Mouse (Mus musculus) granulocyte monocyte progenitor cell, adult 5-6 weeks (primary cell): Measurements from ENCODE around the gene Adcy5. TPM values are rescaled to one million over a fixed set of nuclear protein-coding genes. Genes with fewer than 3 reads are reported as not detected.

Experiments used
- ATAC-seq: replicated peaks from 2 replicates; pipeline ENCODE4 v1.8.0; 2016; ENCODE audit warnings: mild to moderate bottlenecking, moderate TSS enrichment, inconsistent platforms; ENCODE audit not compliant: poor library complexity, severe bottlenecking
- total RNA-seq, 2 experiments: library from RNA; stranded (forward) in 1 of 2; stranded (reverse) in 1 of 2; fragments of 200-712, 200-1000 nt in 1 of 2; fragments of >200 nt in 1 of 2; fragmentation: Nextera tagmentation in 1 of 2; gene quantifications; 2 replicates each; pipeline ENCODE4 v1.2.3; 2014 to 2017

Gene Adcy5
- total RNA-seq, 2 experiments from 2014 or later, result not detected

DNA sequence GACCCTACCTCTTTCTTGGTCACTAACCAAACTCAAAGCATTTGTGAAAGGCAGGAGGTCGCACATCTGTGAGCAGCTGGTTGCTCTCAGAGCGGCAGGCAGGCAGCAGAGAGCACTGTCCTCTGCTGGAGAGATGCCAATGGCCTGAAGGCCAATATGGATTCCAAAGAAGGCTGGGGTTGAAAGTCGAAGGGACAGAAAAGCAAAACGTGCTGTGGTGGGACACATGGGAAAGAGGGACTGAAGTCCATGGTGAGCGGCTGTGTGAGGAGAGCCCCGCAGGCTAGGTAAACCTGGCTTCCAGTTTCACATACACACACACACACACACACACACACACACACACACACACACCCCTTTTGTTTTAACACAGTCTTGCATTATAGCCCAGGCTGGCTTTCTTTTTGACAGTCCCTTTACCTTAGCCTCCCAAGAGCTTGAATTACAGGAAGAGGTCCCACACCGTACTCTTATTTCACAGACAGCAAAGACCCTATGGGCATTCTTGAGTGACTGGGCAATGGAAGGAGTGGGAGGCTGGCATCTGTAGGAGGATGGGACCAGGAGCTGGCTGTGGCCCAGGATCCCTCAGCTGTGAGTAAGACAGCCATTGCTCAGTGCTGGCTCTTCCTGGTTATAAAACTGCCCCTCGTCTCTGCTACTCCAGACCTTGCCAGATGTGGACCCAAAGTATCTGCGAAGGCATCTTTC is 45.9 kb downstream of the Adcy5 start:
- no peak for ATAC-seq

GRCm38 (mm10) chr16:35201281-35201680 is 46.6 kb downstream of the Adcy5 start:
- no peak for ATAC-seq

- ATAC-seq, result no peak
Observed at GRCm38 (mm10) chr16:35203511-35203910, 48.8 kb downstream of the Adcy5 start.

- no peak for ATAC-seq
Observed at GRCm38 (mm10) chr16:35205681-35206080, 51.0 kb downstream of the Adcy5 start.

DNA sequence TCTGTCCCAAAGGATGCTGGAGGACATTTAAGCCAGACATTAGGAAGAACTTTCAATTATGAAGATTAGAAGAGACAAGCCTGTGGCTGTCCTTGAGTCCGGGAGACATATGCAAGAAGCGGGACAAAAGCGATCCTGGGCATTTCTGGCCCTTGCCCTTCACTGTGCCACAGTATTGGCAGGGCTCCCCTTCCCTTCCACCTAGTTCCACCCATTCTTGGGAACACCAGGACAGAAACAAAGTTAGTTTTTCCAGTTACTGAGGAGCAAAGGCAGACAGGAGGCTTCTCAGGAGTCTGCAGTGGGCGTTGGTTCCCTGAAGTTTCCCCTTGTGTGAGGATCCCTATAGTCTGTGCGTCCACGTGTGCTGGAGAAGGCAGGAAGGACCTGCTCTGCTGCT is 51.7 kb downstream of the Adcy5 start:
- no peak for ATAC-seq

- ATAC-seq, result no peak
Observed at GRCm38 (mm10) chr16:35208796-35209195, 54.1 kb downstream of the Adcy5 start.

GRCm38 (mm10) chr16:35209753-35210152 is 55.1 kb downstream of the Adcy5 start:
- no peak for ATAC-seq

- ATAC-seq, result no peak
Observed at GRCm38 (mm10) chr16:35215047-35215446, 60.4 kb downstream of the Adcy5 start.

DNA sequence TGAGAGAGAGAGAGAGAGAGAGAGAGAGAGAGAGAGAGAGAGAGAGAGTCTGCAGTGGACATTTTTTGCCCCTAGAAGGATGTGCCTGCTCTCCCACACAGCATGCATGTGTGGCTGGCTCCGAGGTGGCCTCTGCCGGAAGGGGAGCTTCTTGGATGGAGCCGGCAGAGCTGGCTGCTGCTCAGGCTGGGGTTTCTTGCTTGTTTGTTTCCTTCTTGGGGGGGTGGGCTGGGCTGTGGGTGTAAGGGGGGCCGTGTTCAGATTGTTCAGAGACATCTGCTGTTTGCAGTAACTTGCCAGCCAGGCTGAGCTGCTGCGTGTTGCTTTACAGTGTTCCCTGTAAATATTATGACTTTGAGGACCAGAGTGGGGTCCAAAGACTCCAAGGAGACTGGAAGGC is 60.8 kb downstream of the Adcy5 start:
- ATAC-seq, result no peak

DNA sequence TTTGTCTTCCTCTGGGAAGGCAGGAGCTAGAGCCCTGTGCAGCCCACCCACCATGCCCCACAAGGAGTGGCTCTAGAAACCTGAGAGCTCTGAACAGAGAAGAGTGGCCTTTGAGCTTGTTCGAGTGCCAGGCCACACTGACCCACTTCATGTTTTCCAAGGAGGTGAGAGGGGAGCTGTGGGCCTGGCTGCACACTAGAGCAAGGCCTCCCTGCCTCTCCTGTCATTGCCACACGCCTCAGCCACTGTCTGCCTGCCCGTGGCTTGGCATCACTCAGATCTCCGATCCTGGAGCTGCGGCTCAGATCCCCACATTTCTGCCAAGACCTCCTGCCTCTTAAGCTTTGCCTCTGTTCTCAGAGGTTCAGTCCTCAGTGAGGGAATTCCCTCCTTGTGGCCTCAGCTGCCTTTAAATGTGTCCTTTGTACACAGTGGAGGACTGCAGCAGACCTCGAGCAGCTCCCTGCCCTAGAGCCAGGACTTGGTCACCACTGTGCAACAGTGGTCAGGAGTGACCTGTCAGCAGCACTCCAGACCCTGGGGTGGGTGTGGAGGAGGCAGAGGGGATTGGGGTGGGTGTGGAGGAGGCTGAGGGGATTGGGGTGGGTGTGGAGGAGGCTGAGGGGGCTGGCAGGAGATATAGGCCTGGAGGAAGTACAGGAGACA is 62.3 kb downstream of the Adcy5 start:
- no peak for ATAC-seq

DNA sequence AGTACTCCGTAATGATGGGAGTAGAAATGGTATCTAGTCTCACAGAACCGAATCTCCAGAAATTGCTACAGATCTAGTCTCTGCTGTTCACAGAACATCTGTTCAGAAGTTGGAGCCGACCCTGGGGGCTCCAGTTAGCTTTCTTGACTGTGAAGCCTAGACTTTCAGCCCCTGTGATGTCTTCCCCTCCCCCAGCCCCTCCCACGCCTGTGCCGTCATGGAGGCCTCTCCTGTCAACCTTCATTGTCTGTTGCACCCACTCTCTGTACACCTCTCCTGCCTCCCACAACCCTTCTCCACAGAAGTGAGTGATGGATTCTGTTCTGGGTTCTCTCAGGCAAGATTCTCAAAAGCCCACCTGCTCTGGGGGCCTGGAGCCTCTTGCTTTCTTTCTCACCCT is 65.7 kb downstream of the Adcy5 start:
- no peak for ATAC-seq

- ATAC-seq, result no peak
Observed at GRCm38 (mm10) chr16:35221581-35221980, 66.9 kb downstream of the Adcy5 start.

GRCm38 (mm10) chr16:35223930-35224329 is 69.3 kb downstream of the Adcy5 start:
- no peak for ATAC-seq

DNA sequence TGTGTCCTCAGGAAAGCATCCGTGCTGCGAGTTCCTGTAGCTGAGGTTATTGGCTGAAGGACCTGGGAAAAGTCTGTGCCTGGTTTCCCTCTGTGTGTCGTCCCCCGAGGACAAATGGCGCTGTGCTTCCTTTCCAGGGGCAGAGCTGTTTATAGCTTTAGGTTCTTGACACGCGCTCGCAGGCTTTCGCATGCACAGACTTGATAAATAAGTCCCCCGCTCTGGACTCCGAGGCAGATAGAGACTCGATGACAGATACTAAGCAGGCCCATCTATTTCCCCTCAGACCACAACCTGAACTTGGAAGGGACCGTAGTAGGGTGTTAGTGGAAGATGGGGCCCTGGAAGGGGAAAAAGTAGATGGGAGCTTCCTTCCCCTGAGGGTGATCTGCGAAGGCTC is 70.0 kb downstream of the Adcy5 start:
- no peak for ATAC-seq

DNA sequence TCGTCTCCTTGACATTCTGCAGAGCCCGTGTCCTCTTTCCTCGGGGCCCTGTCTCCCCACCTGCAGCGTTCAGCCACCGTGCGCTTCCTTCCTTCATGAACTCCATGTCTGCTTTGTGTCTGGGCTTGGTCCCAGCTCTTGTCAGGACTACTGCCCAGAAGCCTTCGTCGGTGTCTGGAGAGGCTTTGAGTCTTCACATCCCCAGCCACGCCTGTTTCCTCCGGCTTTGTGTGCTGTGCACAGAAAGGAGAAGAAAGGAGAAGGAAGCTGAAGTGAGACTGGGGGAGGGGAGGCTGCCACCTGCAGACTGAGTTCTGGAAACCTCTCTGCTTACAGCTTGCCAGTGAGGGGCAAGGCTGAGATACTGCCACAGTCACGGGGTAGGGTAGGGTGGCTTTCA is 74.9 kb downstream of the Adcy5 start:
- peak; percentile 74 for ATAC-seq

DNA sequence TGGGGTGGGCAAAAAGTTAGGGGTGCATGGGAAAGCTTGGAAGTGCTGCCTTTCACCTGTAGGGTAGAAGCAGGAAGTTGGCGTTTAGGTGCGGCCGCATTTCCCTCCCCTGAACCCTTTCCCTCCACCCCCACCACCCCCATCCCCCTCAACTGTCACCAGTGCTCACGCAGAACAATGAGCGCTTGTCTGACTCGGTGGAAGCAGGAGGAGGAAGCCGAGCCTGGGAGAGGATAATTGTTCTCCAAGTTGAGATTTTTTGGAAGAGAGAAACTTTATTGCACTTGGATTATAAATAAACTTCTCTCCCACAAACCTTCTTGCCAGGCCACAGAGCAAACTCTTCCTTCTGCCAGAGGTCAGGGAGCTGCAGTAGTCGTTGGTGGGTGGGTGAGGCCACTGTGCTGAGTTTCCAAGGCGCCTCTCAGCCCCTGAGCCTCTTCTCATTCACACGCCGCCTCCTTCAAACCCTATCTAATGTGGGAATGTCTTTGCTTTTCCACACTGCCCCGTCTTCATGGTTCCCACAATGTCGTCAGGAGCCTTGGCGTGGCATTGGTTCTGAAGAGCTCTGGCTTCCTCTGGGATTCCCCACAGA is 77.6 kb downstream of the Adcy5 start:
- ATAC-seq, result no peak

GRCm38 (mm10) chr16:35233329-35233728 is 78.7 kb downstream of the Adcy5 start:
- no peak for ATAC-seq

DNA sequence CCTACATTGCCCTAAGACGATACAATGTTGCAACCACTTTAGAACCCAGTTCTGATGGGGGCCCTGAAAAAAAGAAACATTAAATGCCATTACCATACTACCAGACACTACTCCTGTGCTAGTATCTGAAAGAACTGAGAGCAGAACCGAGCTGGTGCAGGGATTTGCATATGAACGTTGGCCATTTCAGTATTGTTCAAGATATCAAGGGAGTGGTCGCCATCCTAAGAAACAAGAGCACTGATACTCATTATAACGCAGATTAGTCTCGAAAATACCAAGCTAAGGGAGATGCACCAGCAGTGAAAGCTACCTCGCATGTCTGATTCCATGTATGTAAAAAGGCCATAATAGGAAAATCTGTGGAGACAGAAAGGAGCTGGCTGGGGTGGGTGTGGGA is 82.4 kb downstream of the Adcy5 start:
- ATAC-seq, result no peak

DNA sequence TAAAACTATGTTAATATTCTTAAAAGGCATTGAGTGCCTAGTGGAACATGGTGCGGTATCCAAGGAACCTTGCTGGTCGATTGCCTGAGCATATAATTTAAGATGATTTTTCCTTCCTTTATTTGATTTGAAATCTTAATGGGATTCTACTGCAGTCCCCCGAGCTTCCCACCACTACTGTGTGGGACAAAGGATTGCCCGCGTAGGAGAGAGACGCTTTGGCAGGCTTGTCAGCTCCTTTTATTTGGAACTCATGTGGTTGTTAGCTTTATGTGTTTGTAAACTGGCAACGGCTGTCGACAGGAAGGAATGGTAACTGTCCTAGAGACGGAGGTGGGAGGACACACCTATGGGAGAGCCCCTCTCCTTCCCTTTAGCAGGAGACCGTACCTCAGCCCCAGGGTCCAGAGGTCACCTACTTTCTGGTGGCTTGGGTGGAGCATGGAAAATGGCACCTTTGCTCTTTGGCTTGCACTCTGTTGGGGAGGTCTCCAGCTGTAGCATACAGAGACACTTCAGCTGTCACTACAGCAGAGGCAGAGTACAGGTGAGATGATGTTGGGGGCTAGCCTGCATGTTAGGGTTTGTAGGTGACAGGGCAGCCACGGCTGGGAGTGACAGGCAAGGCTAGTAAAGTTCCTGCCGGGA is 84.8 kb downstream of the Adcy5 start:
- no peak for ATAC-seq

DNA sequence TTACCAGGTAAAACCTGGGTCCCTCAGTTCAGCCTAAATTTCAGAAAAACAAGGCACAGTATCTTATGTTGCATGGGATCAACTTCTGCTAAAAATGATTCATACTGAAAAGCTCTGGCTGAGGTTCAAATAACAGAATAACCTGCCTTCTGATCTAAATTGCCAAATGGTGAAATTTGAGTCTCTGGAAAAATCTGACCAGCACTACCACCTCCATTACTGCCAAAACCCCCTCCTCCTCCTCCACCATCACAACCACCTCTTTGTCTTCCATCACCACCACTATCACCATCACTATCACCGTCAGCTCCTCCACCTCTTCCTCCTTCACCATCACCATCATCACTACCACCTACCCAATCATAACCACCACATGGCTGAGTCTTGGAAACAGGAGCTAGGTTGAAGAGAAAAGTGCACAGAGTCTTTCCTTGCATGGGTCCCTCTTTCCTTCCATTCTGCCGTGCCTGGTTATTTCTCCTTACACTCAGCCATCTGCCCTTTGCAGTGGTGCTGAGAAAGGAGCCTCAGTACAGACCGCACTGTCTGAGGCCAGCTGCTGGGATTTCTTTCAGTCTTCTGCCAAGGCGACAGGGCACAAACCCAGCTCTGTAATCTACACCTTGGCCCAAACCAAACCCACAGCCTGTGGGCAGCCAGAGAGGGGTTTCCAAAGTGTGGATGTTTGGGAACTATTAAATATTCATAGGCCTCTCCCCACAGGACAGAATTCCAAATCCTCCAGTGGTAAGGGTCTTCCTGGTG is 85.5 kb downstream of the Adcy5 start:
- no peak for ATAC-seq

DNA sequence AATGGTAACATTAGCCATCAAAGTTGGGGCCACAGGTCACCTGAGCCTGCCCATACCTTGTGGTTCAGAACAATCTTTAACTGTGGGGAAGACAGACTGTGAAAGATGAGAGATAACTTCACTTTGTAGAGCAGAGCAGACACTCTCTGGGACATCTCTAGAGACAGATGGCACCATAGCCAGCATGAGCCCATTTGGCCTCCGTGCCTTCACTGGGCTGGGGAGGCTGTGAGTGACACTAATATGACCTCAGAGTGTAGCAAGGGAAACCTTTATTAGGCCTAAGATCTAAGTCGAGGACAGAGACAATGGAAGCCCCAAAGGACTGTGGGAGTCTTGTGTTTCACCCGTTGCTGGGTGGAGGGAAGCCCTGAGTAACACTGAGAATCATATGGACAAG is 92.7 kb downstream of the Adcy5 start:
- ATAC-seq, result no peak
